Mouse (Mus musculus) spleen, adult 2 months (tissue): ENCODE results near the gene Arf6.
"Not testable (repeated sequence)": the region's sequence is repeated elsewhere in the genome, so short reads cannot be mapped to it uniquely, and the experiment has no call there.

Experiments
- CTCF ChIP-seq: fragments of 200-500 bp; IDR thresholded peaks from 2 replicates; pipeline ENCODE4 v1.5.1; 2011; ENCODE audit warnings: mild to moderate bottlenecking, inconsistent platforms; ENCODE audit not compliant: insufficient read depth, insufficient read length, insufficient replicate concordance; ENCODE audit errors: extremely low read depth
- POLR2A ChIP-seq: fragments of 200-500 bp; IDR thresholded peaks from 2 replicates; pipeline ENCODE4 v1.6.1; 2011; ENCODE audit warnings: low read depth, low read length, inconsistent platforms

GRCm38 (mm10) chr12:69363110-69363509 is 8.8 kb upstream of the Arf6 start:
- not testable (repeated sequence) for TF ChIP-seq CTCF, POLR2A
